Mouse (Mus musculus): ENCODE measurements around the gene Scaf8.
"Not testable (repeated sequence)": the region's sequence is repeated elsewhere in the genome, so short reads cannot be mapped to it uniquely, and the experiment has no call there.

- TF ChIP-seq EP300 (IDR thresholded peaks at IDR 0.05; ENCODE audit: low read depth in 1 of 2, low read length in 2 of 2); MAX (IDR thresholded peaks at IDR 0.05; ENCODE audit: low read length); USF2 (IDR thresholded peaks at IDR 0.05; ENCODE audit: borderline replicate concordance in 1 of 2, insufficient read depth in 1 of 2, low read depth in 1 of 2, low read length in 2 of 2); POLR2A (IDR thresholded peaks at IDR 0.05; ENCODE audit: control insufficient read depth in 1 of 2, insufficient read depth in 1 of 2, low read depth in 1 of 2, low read length in 2 of 2, poor library complexity in 1 of 2); CTCF (IDR thresholded peaks at IDR 0.05 in 2 of 3, conservative IDR thresholded peaks at IDR 0.05 in 1 of 3; ENCODE audit: control insufficient read depth in 1 of 3, insufficient read depth in 1 of 3, low read depth in 2 of 3, low read length in 3 of 3, poor library complexity in 1 of 3, severe bottlenecking in 1 of 3); MYB (IDR thresholded peaks at IDR 0.05; ENCODE audit: low read depth, low read length); ZKSCAN1 (IDR thresholded peaks at IDR 0.05; ENCODE audit: low read depth, low read length); POLR2AphosphoS5 (IDR thresholded peaks at IDR 0.05; ENCODE audit: borderline replicate concordance, low read depth, low read length); SIN3A (IDR thresholded peaks at IDR 0.05; ENCODE audit: low read length): not testable (repeated sequence)
Observed at GRCm38 (mm10) chr17:3180425-3180945, 65.7 kb downstream of the Scaf8 start.
